Mouse (Mus musculus) right cerebral cortex, adult 18-20 months (tissue): Measurements from ENCODE around the gene BC051142.
"Not testable (repeated sequence)": the region's sequence is repeated elsewhere in the genome, so short reads cannot be mapped to it uniquely, and the experiment has no call there.

ENCODE experiments used
- DNase-seq: peaks from one replicate; pipeline ENCODE4 v3.0.0; 2022; ENCODE audit warnings: mixed read lengths

BC051142 gene

DNA sequence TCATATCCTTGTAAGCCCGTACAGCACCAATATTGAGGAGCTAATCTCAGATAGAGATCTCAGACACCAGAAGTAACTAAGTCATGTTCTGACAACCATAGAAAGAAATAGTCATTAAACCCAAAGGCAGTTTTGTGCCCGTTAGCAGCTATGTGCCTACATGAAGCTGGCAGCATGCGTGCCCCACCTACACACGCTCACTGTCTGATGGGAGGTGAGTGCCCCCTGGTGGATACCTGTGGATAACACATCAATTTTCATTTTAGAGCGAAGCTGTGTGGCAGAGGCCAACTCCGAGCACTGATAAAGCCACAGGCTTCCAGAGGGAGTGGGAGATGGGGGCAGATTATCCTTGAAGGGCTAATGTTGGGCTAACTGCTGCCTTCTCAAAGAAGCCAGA is 12.5 kb downstream of the BC051142 start:
- DNase-seq, result peak; percentile 82

DNA sequence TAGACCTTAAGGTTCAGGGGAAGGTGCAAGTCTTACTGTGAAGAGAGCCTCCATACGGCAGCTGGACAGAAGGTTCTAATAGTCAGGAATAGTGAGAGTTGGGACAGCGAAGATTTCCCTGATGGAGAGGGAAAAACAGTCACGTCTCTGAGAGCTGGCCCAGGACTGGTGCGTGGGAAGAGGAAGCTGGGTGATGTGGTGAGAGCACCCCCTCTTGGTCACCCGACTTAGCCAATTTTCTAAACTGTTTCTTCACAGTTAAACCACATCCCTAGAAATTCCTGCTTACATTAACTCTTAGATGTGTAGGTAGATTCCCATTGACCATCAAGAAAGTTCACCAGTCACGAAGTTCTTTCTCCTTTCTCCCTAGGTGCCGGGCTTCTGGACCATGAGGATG is 21.4 kb downstream of the BC051142 start:
- no peak for DNase-seq

DNA sequence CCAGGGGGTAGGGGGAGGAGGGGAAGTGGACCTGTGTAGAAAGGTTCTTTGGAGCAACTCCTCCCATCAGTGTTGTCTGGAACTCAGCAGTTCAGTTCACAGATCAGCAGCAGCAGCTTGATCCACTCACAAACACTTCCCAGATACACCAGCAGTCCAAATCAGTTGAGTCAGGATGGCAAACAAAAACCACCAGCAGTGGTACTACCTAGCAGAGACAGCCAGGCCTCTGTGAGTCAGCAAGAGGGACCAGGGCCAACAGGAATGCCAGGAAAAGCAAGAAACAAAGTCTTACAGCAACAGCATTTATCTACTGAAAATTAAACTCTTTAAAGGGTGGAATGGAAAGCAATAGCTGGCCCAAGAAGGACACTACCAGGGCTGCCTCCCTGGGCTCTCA is 29.0 kb downstream of the BC051142 start:
- DNase-seq, result peak; percentile 26

DNA sequence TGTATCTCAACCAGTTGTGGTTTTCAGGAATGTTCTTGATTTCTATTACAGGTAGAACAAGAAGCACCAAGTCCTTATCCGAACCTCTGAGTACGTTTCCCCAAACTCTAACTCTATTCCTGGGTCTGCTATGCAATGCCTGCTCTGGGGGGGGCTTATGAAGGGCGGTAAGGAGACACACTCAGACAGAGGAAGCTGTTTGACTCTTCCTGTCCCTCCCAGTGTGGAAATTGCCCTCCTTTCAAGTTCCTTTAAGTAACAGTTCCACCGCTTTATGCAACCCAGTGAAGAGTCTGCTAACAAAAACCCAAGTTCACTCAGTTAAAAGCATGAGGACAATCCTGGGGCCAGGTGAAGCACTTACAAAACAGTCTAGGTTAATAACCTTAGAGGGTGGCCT is 38.5 kb downstream of the BC051142 start:
- DNase-seq, result no peak

DNA sequence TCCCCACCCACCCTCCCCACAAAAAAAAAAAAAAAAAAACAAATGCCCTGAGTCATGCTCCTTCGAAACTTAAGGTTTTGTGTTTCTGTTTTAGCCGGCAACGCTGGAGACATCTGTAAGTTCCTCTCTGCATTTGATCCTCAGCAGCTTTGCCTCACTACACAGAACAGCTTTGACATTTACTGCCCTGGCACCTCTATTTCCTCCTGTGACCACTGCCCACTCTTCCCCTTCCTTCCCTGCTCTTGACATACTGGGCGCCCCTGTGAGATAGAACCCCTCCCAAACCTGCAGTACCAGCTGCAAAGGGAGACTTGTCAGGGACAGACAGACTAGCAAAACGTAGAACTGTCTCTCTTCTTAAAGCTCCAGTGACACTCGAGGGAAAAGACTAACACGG is 39.0 kb downstream of the BC051142 start:
- DNase-seq, result no peak

DNA sequence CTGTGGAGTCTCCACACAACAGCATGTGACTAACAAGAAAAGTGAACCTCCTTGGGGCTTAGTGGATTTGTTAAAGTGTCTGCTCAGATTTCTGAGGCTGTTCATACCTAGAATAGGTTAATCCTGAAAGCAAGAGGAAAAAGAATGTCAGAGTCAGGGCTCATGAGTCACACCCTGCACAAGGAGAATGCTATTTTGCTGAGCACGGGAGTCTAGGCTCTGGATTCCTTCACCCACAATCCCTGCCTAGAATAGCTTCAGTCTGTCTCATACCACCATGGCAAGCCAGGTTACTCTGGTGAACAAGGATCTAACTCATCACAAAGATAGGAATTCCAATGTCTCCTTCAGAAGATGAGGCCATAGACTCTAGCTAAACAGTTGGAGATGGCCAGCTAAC is 40.0 kb downstream of the BC051142 start:
- DNase-seq, result peak; percentile 33

DNA sequence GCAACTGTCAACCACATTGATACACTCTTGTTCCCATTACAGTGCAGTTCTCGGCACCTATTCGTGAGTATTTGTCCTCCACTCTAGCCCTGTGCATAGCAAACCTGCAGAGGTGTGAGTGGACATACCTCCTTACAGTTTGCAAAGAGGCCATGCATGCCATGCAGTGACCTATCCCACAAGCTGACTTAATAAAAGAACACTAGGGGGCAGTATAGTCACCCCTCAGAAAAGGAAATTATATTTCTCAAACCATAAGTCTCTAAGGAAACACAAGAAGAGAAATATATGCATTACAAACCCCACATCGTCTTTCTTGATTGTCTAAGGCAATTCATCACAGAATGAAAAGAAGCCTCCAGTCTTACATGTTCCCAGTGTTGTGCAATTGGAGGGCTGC is 41.2 kb downstream of the BC051142 start:
- no peak for DNase-seq

DNA sequence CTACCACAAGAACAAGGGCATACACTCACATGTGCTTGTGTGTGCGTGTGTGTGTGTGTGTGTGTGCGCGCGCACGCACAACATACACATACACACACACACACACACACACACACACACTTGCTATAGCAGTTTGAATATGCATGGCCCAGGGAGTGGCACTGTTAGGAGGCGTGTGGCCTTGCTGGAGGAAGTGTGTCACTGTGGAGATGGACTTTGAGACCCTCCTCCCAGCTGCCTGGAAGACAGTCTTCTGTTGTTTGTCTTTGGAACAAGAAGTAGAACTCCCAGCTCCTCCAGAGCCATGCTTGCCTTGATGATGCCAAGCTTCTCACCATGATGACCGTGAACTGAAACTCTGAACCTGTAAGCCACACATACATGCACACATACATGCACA is 43.4 kb downstream of the BC051142 start:
- DNase-seq, result no peak

DNA sequence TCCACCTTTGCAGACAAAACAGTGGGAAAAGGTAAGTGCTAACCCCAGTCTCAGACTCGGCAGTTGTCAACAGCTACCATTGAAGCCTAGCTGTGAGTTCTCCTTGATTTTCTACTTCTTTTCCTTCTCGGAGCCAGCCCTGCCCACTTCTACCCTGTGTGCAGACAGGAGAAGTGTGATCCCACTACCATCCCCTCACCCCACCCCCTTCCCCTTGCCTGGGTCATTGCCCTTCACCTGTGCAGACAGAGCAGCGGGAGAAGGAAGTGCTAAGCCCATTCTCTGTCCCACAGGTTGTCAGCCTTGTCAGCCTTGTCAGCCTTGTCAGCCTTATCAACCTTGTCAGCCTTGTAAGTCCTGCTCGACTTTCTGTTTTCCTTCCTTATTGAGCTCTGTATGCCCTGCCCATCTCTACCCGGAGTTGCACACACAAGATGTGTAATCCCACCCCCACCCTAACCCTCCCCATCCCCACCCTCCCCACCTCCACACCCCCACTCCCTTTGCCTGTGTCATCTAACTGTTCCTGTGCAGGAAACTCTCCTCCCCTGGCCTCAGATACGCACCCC is 49.9 kb downstream of the BC051142 start:
- no peak for DNase-seq

DNA sequence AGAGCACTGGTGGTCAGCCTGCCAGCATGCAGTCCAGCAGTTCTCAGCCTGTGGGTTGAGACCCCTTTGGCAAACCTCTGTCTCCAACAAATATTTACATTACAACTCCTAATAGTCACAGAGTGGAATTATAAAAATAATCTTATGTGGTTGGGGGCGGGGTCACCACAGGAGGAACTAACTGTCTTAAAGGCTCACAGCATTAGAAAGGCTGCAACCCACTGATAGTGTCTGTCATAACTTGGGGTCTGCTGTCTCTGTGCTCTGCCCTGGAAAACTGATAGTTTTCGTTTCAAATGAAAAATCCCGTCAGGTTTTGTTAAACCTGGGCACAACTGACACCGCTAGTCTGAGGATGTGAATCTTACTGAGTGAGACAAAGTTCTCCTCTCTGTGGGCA is 59.0 kb downstream of the BC051142 start:
- no peak for DNase-seq

DNA sequence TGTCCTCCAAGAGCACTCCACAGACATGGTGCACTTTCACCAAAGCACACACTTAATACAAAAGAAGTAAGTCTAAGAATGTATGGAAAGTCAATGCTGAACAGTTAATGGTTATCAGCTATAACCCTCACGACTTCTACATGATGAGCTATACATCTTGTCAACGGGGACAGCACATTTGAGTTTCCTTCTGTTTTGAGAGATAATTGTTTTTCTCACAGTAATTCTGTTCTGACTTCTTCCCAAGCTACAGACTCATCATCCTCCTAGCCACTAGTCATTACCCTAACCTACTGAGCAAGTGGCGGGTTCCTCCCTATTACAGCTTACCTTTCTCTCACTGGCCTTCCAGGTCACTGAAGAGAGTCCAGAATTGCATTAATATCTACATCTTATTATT is 60.6 kb downstream of the BC051142 start:
- no peak for DNase-seq

DNA sequence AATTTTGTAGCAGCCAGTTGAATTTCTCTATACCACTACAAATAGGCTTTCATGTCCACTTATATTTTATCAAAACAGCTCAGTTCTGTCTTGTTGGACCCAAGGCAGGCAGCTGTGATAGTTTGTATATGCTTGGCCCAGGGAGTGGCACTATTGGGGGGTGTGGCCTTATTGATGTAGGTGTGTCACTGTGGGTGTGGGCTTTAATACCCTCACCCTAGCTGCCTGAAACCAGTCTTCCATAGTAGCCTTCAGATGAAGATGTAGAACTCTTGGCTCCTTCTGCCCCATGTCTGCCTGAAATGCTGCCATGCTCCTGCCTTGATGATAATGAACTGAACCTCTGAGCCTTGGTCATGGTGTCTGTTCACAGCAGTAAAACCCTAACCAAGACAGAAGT is 67.3 kb downstream of the BC051142 start:
- not testable (repeated sequence) for DNase-seq

DNA sequence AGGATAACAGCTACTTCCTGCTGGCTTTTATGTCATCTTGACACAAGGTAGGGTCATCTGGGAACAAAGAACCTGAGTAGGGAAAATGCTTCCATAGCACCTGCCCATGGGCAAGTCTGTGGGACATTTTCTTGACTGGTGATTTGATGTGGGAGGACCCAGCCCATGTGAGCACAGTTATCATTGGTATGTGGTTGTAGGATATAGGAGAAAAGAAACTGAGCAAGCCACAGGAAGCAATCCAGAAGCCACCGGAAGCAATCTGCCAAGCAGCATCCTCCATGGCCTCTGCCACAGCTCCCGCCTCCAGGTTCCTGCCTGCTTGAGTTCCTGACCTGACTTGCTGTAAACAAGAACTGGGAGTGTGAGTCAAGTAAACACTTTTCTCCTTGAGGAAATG is 71.9 kb downstream of the BC051142 start:
- no peak for DNase-seq

DNA sequence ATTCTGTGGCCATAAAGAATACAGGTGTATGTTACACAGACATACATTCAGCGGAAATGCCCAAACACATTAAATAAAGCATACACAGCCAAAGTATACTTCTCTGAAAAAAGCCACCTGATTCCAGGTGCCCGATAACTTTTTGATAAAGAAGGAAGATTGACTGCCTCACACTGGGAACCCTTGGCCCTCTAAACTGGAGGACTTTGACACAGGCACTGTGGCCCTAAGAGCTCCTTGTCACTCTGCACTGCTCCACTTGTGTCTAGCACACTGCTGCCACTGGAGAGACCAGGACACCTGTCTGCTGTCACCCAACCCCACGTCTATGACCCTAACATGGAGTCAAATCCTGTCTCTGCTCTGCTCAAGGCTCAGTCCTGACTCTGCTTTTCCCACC is 76.4 kb downstream of the BC051142 start:
- no peak for DNase-seq

DNA sequence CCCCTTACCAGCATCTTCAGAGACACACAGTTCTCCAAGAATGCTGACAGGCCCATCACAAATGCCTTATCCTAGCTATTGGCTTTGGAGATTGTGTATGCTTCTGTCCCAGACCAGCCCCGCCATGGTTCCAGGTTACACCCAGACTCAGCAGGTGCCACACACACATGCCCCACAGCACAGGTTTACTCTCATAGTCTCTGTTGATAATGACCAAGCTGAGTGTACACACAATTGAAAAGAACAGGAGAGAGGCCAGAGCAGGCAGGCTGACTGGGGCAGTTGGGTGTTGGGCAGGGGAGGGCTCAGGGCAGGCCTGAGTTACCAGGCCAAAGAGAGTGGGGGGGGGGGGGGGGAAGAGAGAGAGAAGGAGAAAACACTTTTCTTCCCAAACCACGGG is 77.8 kb downstream of the BC051142 start:
- DNase-seq, result no peak

DNA sequence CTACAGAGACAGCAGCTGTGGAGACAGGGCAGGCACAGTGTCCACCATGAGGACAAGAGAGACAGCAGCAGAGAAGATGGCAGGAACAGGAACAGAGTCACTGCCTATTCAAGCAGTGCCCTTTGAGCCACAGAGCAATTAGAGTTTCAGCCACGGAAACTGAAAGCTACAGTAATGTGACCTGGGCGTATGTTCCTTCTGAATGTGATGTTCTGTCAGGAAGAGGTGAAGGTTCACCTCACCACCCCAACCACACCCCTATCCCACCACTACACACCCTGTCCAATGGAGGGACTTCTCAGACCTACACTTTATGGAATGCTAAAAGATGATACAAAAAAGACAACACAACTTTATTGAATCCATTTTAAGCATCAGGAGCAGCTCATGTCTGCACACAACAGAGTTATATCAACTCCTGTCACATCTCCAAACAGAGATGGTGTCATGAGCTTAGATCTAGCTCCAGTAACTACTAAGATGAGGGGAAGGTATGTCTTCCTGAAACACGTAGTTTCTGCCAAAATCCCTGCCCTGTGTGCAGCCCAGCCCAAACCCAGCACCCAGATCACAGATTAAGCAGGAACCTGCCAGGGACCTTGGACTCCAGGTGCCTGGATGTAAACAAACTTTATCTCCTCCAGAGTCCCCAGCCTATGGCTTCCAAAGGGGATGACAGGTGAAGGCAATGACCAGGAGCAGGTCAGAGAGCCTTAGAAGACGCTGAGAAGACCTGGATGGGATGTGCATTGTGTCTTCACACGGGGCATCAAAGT is 78.8 kb downstream of the BC051142 start, which contains the start of gene Btnl4:
TSS of gene Btnl4 (minus strand) at position 81 of the 776 bp plus-strand sequence.
- DNase-seq, result not testable (repeated sequence)

DNA sequence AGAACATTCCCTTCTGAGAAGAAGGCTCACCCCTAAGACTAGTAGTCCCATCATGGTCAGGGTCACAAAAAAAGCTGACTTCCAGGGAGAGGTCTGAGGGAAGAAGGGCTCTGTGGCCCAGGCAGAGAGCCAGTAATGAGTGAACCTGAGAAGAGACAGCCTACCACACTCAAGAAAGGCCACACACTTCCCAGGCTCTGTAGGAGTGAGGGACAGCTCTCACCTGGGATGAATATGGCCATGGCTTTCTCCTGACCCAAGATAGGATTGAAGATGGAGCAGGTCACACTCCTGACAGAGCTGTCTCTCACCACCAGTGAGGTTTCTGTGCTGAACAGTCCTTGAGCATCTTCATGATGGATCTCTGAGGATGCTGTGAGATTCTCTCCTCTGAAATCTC is 94.2 kb downstream of the BC051142 start:
- no peak for DNase-seq

DNA sequence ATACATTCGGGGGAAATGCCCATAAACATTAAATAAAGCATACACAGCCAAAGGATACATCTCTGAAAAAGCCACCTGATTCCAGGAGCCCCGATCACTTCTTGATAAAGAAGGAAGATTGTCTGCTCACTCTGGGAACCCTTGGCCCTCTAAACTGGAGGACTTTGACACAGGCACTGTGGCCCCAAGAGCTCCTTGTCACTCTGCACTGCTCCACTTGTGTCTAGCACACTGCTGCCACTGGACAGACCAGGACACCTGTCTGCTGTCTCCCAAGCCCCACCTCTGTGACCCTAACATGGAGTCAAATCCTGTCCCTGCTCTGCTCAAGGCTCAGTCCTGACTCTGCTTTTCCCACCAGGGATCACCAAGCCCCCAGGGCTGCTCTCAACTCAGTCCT is 96.5 kb downstream of the BC051142 start:
- not testable (repeated sequence) for DNase-seq

DNA sequence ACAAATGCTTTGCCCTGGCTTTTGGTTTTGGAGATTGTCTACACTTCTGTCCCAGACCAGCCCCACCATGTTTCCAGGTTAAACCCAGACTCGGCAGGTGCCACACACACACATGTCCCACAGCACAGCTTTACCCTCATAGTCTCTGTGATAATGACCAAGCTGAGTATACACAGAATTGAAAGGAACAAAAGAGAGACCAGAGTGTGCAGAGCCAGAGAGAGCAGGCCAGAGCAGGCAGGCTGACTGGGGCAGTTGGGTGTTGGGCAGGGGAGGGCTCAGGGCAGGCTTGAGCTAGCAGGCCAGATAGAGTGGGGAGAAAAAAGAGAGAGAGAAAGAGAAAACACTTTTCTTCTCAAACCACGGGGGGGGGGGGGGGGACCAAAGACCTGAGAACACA is 97.9 kb downstream of the BC051142 start:
- no peak for DNase-seq

DNA sequence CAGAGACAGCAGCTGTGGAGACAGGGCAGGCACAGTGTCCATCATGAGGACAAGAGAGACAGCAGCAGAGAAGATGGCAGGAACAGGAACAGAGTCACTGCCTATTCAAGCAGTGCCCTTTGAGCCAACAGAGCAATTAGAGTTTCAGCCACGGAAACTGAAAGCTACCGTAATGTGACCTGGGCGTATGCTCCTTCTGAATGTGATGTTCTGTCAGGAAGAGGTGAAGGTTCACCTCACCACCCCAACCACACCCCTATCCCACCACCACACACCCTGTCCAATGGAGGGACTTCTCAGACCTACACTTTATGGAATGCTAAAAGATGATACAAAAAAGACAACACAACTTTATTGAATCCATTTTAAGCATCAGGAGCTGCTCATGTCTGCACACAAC is 98.7 kb downstream of the BC051142 start:
- DNase-seq, result not testable (repeated sequence)

DNA sequence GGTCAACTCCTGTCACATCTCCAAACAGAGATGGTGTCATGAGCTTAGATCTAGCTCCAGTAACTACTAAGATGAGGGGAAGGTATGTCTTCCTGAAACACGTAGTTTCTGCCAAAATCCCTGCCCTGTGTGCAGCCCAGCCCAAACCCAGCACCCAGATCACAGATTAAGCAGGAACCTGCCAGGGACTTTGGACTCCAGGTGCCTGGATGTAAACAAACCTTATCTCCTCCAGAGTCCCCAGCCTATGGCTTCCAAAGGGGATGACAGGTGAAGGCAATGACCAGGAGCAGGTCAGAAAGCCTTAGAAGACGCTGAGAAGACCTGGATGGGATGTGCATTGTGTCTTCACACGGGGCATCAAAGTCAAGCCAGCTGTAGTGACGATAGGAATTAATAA is 99.1 kb downstream of the BC051142 start:
- not testable (repeated sequence) for DNase-seq

DNA sequence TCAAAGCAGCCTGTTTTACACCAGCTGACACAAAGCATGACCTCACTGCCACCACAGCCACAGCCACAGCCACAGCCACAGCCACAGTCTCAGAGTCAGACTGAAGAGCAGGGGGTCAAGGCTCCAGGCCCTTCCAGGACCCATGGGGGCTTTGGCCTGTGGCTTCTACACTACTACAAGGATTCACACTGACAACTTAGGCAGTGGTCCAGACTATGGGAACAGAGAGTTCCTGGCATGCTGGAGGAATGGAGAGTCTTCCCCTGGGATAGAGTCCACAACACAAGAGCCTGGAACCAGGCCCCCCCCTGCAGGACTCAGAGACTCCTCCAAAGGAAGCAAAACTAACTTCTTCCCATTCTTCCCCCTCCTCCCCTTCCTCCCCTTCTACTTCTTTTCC is 109.0 kb downstream of the BC051142 start:
- DNase-seq, result no peak
